Mouse (Mus musculus): ENCODE data around the gene Mtx1. TPM values are rescaled to one million over a fixed set of nuclear protein-coding genes. Genes with fewer than 3 reads are reported as not detected.

The Mtx1 gene
- total RNA-seq, 1 experiment from 2014 or later, result 152 TPM

Small RNA genes lying within 50 kb of the gene (microRNA-seq; reads per million reads assigned to microRNA genes)
- gene Mir92b, result 28.2 to 64.3 reads per million in 2 experiments

Other genes with a start within 250 kb of the Mtx1 start
- 19.8 and 21.5 TPM in 2 replicates for gene Rusc1, start 133.8 kb downstream of the Mtx1 start, total RNA-seq (2021)
- not detected in 2 replicates for gene Gm43738, start 126.0 kb downstream of the Mtx1 start, total RNA-seq (2021)
- 99.6 and 157 TPM in 2 replicates for gene Fdps, start 125.1 kb downstream of the Mtx1 start, total RNA-seq (2021)
- 1.6 and 15.1 TPM in 2 replicates for gene Pklr, start 90.9 kb downstream of the Mtx1 start, total RNA-seq (2021)
- 3.3 and 5.3 TPM in 2 replicates for gene Hcn3, start 66.9 kb downstream of the Mtx1 start, total RNA-seq (2021)
- gene Clk2, start 62.3 kb downstream of the Mtx1 start, total RNA-seq (2021), result 50.3 and 69.1 TPM in 2 replicates
- 75.4 and 76.9 TPM in 2 replicates for gene Scamp3, start 49.6 kb downstream of the Mtx1 start, total RNA-seq (2021)
- gene Fam189b, start 43.9 kb downstream of the Mtx1 start, total RNA-seq (2021), result 15.0 and 21.1 TPM in 2 replicates
- 52.4 and 57.5 TPM in 2 replicates for gene Gba, start 24.2 kb downstream of the Mtx1 start, total RNA-seq (2021)
- 9.0 and 12.7 TPM in 2 replicates for gene Thbs3, start 11.9 kb downstream of the Mtx1 start, total RNA-seq (2021)
- 0.64 and 1.3 TPM in 2 replicates for gene Muc1, start 2.0 kb upstream of the Mtx1 start, total RNA-seq (2021)
- gene Krtcap2, start 18.9 kb upstream of the Mtx1 start, total RNA-seq (2021), result 95.0 and 110 TPM in 2 replicates
- gene Trim46, start 19.2 kb upstream of the Mtx1 start, total RNA-seq (2021), result 1.4 and 3.2 TPM in 2 replicates
- gene Dpm3, start 32.3 kb upstream of the Mtx1 start, total RNA-seq (2021), result 107 and 116 TPM in 2 replicates
- gene Slc50a1, start 43.5 kb upstream of the Mtx1 start, total RNA-seq (2021), result 40.4 and 54.7 TPM in 2 replicates
- 19.1 and 21.9 TPM in 2 replicates for gene Efna1, start 54.1 kb upstream of the Mtx1 start, total RNA-seq (2021)
- gene Efna3, start 95.9 kb upstream of the Mtx1 start, total RNA-seq (2021), result 0.38 and 0.59 TPM in 2 replicates
- gene Efna4, start 110.9 kb upstream of the Mtx1 start, total RNA-seq (2021), result 0.26 and 0.68 TPM in 2 replicates
- 66.0 and 79.5 TPM in 2 replicates for gene Adam15, start 122.9 kb upstream of the Mtx1 start, total RNA-seq (2021)
- 0.68 and 0.70 TPM in 2 replicates for gene Dcst2, start 134.9 kb upstream of the Mtx1 start, total RNA-seq (2021)
- 0.30 and 0.71 TPM in 2 replicates for gene Dcst1, start 138.2 kb upstream of the Mtx1 start, total RNA-seq (2021)
- 67.1 and 72.7 TPM in 2 replicates for gene Zbtb7b, start 167.7 kb upstream of the Mtx1 start, total RNA-seq (2021)
- 0.26 TPM in 1 of 2 replicates, not detected in the other for gene Lenep, start 175.7 kb upstream of the Mtx1 start, total RNA-seq (2021)
- 42.2 and 43.8 TPM in 2 replicates for gene Flad1, start 184.8 kb upstream of the Mtx1 start, total RNA-seq (2021)
- gene Cks1b, start 191.3 kb upstream of the Mtx1 start, total RNA-seq (2021), result 34.9 and 38.0 TPM in 2 replicates
- gene Shc1, start 191.4 kb upstream of the Mtx1 start, total RNA-seq (2021), result 80.5 and 94.6 TPM in 2 replicates
- 36.4 and 48.3 TPM in 2 replicates for gene Pygo2, start 203.1 kb upstream of the Mtx1 start, total RNA-seq (2021)
- gene Pbxip1, start 209.6 kb upstream of the Mtx1 start, total RNA-seq (2021), result 43.9 and 48.7 TPM in 2 replicates
- gene Pmvk, start 227.5 kb upstream of the Mtx1 start, total RNA-seq (2021), result 16.6 and 19.0 TPM in 2 replicates